Mouse (Mus musculus) heart, embryonic 11.5 days (tissue): ENCODE measurements around the gene Ankra2. TPM values are rescaled to one million over a fixed set of nuclear protein-coding genes. Genes with fewer than 3 reads are reported as not detected.

Experiments used
- ATAC-seq: fragments of 200-750 bp; cut with Nextera tagmentation; replicated peaks from 2 replicates; pipeline ENCODE4 v1.8.0; 2017; ENCODE audit warnings: moderate library complexity; ENCODE audit not compliant: insufficient number of reproducible peaks, low FRiP score, low TSS enrichment
- H3K27ac ChIP-seq: fragments of 300-500 bp; sonication (generic); 2 replicates; pipeline ENCODE4 v1.5.1; 2014; ENCODE audit warnings: mild to moderate bottlenecking, low read depth, low read length
- H3K27me3 ChIP-seq: fragments of 300-500 bp; sonication (generic); 2 replicates; pipeline ENCODE4 v1.6.1; 2014; ENCODE audit warnings: mild to moderate bottlenecking, low read length, mixed read lengths; ENCODE audit not compliant: control insufficient read depth, insufficient read depth
- H3K36me3 ChIP-seq: fragments of 300-500 bp; sonication (generic); 2 replicates; pipeline ENCODE4 v1.6.1; 2014; ENCODE audit warnings: mild to moderate bottlenecking, low read length, moderate library complexity, mixed read lengths; ENCODE audit not compliant: control insufficient read depth, insufficient read depth
- H3K4me1 ChIP-seq: fragments of 300-500 bp; sonication (generic); 2 replicates; pipeline ENCODE4 v1.6.1; 2014; ENCODE audit warnings: low read length; ENCODE audit not compliant: control insufficient read depth, insufficient read depth
- H3K4me2 ChIP-seq: fragments of 300-500 bp; sonication (generic); 2 replicates; pipeline ENCODE4 v1.6.1; 2014; ENCODE audit warnings: mild to moderate bottlenecking, moderate library complexity
- H3K4me3 ChIP-seq: fragments of 300-500 bp; sonication (generic); 2 replicates; pipeline ENCODE4 v1.5.1; 2014; ENCODE audit warnings: low read depth, low read length
- H3K9ac ChIP-seq: fragments of 300-500 bp; sonication (generic); 2 replicates; pipeline ENCODE4 v1.6.1; 2014; ENCODE audit warnings: mild to moderate bottlenecking, low read depth, low read length, moderate library complexity
- H3K9me3 ChIP-seq: fragments of 300-500 bp; sonication (generic); replicated peaks from 2 replicates; pipeline ENCODE4 v1.6.1; 2016; ENCODE audit warnings: low read length; ENCODE audit not compliant: control insufficient read depth
- WGBS: fragments of 180-500 bp; shearing (Covaris S2); extraction: QIAGEN DNeasy Blood & Tissue Kit; methylation state at CpG from one replicate; pipeline ENCODE4 v1.1.7; 2014; ENCODE audit not compliant: insufficient replicate concordance; 5-methylcytosine and 5-hydroxymethylcytosine counted together
- polyA plus RNA-seq: library from polyadenylated mRNA; unstranded; fragments of >200 nt; fragmentation: Nextera tagmentation; extraction: Ambion mirVana; gene quantifications from 2 replicates; pipeline ENCODE4 v1.2.1, GENCODE M21; 2014

The Ankra2 gene
- 18.0 and 21.0 TPM in 2 replicates for polyA plus RNA-seq

GRCm38 (mm10) chr13:98262636-98263457, at the start of gene Ankra2, which contains the start of gene Utp15:
Ankra2 (plus strand) TSS chr13:98263074.
Utp15 (minus strand) TSS chr13:98263041.
- H3K27ac ChIP-seq, result peak within 1 kb of the TSS; percentile 91
- H3K4me2 ChIP-seq, result peak within 1 kb of the TSS; percentile 90
- peak within 1 kb of the TSS; percentile 91 for H3K4me3 ChIP-seq
- peak; percentile 100 for ATAC-seq
- H3K9me3 ChIP-seq, result no peaks in the 10 kb centered on the region
- peak within 1 kb of the TSS; percentile 90 for H3K9ac ChIP-seq
- no peaks in the 10 kb centered on the region for H3K27me3 ChIP-seq
- WGBS, result under 1% methylated on average over 71 of the region's 71 CpGs
- 0 out of 2 replicates have a peak, but pooled peaks cover 2% of the 10 kb centered on the region for H3K36me3 ChIP-seq
- peaks cover 11% of the 10 kb centered on the region for H3K4me1 ChIP-seq

GRCm38 (mm10) chr13:98222848-98223247, 40.0 kb upstream of the Ankra2 start:
- Histone ChIP-seq H3K4me3 (no peak overlapping the region), H3K27ac (no peak overlapping the region), H3K27me3 (no peaks in the 10 kb centered on the region; the same call in 1 of the 2 replicates), H3K9ac (no peak overlapping the region), H3K4me2 (no peak overlapping the region), H3K4me1 (no peaks in the 10 kb centered on the region), H3K9me3 (no peaks in the 10 kb centered on the region), H3K36me3 (no peaks in the 10 kb centered on the region)
- 37% methylated on average over 12 of the region's 12 CpGs for WGBS
- no peak for ATAC-seq

- 68% methylated on average over 2 of the region's 2 CpGs for WGBS
- no peak for ATAC-seq
- Histone ChIP-seq H3K4me3 (no peak overlapping the region), H3K4me1 (no peaks in the 10 kb centered on the region), H3K9ac (no peak overlapping the region), H3K27ac (no peak overlapping the region), H3K4me2 (no peak overlapping the region), H3K36me3 (no peaks in the 10 kb centered on the region), H3K27me3 (no peaks in the 10 kb centered on the region; the same call in 1 of the 2 replicates), H3K9me3 (no peaks in the 10 kb centered on the region)
Measured at GRCm38 (mm10) chr13:98226225-98226624, 36.6 kb upstream of the Ankra2 start.

GRCm38 (mm10) chr13:98230511-98230910, 32.4 kb upstream of the Ankra2 start:
- H3K36me3 ChIP-seq, result no peaks in the 10 kb centered on the region
- H3K4me2 ChIP-seq, result no peak overlapping the region
- H3K27me3 ChIP-seq, result no peaks in the 10 kb centered on the region; the same call in 1 of the 2 replicates
- WGBS, result 81% methylated on average over 1 of the region's 1 CpGs
- no peak for ATAC-seq
- no peaks in the 10 kb centered on the region for H3K4me1 ChIP-seq
- H3K27ac ChIP-seq, result no peak overlapping the region
- no peak overlapping the region for H3K4me3 ChIP-seq
- H3K9ac ChIP-seq, result no peak overlapping the region
- H3K9me3 ChIP-seq, result no peaks in the 10 kb centered on the region

DNA sequence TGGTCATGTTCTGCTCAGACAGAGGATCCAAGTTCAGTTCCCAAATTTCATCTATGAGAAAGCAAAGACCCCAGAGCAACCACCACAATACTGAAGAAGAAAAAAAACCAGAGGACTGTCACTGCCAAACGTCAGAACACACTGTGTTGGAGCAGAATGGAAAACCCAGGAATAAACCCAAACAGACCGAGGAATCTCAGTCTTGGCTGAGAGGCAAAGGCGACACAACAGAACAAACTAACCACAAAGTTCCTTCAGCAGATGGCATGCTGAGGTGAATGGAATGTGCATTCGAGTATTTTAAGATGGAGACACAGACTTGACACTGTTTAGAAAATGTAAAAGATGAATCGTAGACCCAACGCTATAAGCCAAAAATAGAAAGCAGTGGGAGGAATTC, 27.4 kb upstream of the Ankra2 start:
- Histone ChIP-seq H3K27ac (no peak overlapping the region), H3K4me3 (no peak overlapping the region), H3K4me2 (no peak overlapping the region), H3K9ac (no peak overlapping the region), H3K9me3 (no peaks in the 10 kb centered on the region), H3K4me1 (no peaks in the 10 kb centered on the region), H3K27me3 (no peaks in the 10 kb centered on the region), H3K36me3 (no peaks in the 10 kb centered on the region)
- 63% methylated on average over 6 of the region's 6 CpGs for WGBS
- ATAC-seq, result no peak

DNA sequence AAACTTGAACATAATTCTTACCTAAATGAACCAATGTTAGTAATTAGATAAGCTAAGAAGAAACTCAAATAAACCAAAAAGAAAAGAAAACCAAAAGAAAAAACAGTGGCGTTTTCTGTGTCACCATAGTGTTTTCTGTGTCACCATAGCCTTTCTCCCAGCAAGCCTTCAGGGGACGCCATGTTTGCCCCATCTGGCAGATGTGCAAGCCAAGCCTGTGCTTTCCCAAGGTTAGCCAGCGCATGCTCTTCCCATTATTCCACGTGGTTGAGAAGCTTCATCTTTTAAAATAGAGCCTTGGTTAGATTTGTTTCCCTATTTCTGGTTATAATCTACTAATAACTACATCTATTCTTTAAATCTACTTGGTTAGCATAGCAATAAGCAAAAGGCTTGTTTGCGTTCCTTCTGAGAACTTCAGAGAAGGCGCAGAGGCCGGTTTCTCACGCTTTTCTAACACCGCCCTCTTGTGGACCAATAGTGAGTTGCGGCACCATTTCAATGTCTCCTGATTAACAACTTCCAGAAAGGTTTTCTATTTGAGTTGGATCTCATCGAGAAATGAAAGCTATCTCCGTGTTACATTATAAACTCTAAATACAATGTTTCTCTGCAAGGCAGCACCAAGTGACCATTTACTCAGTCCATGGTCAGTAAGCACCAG, 22.8 kb upstream of the Ankra2 start:
- 18% methylated on average over 12 of the region's 12 CpGs for WGBS
- Histone ChIP-seq H3K27me3 (no peaks in the 10 kb centered on the region), H3K4me3 (no peak overlapping the region), H3K4me1 (no peaks in the 10 kb centered on the region), H3K27ac (no peak overlapping the region), H3K4me2 (no peak overlapping the region), H3K9me3 (no peaks in the 10 kb centered on the region), H3K36me3 (no peaks in the 10 kb centered on the region), H3K9ac (no peak overlapping the region)
- ATAC-seq, result no peak

DNA sequence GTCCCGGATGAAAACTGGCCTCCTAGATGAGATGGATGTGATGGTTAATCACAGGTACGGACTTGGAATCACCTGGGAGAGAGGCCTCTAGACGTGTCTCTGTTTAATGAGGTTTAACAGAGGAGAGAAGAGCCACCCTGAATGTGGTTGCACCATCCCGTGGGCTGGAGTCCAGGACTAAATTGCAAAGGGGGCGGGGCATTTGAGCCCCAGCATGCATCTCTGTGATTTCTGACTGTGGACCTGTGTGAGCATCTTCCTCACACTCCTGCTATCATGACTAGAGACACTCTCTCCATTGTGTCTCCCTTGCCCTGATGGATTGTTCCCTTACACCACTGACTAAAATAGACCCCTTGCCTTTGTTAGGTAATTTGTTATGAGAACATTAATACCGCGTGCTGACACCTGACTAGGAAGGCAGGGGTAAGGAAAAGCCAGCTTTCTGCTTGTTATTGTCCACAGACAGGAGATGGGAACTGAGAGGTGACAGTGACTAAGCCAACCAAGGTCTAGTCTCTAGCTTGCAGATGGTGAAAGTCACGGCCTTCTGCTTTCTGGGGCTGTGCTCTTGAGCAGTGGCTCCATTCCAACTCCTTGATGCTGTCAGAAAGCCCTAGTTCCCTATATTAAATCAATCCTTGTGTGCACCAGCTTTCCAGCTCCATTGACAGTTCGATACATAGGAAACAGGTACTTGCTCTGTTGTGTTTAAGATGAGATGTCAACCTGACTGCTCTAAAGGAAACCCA, 21.2 kb upstream of the Ankra2 start:
- WGBS, result 70% methylated on average over 9 of the region's 9 CpGs
- H3K36me3 ChIP-seq, result no peaks in the 10 kb centered on the region
- ATAC-seq, result no peak

DNA sequence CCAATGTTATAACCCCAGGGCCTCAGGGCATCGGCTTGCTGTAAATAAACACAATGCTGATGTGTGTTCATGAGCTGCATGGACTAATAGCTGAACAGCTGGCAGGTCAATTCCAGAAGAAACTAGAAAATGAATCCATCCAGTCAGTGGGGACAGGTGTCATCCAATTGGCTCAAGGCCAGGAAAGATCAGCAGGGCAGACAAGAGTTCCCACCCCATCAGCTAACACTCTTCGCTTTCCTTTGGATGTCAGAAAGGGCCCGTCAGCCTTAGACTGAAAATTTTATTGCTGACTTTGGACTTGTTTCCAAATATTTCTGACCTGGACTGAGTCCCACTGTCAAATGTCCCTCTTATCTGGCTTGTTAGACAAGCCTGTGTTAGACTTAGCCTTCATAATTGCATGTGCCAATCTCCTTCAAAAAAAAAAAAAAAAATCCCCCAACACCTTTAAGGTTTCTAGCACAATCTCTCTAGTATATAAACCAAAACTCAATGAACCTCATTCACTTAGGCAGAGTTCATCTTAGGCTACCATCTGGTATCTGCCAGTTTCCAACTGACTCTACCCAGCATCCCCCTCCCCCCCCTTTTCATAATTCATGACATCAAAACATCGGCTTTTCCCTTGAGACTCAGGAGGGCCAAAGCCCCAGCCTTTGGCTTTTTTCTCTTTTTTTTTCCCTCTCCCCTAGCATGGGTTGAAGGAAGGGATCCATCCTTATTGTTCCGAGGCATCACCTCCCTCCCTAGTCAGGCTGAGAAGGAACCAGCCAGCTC, 18.1 kb upstream of the Ankra2 start:
- Histone ChIP-seq H3K9ac (no peak overlapping the region), H3K27ac (no peak overlapping the region), H3K4me2 (no peak overlapping the region), H3K4me3 (no peak overlapping the region), H3K27me3 (no peaks in the 10 kb centered on the region), H3K36me3 (no peaks in the 10 kb centered on the region), H3K9me3 (no peaks in the 10 kb centered on the region), H3K4me1 (no peaks in the 10 kb centered on the region)
- no peak for ATAC-seq
- WGBS, result 59% methylated on average over 5 of the region's 5 CpGs

More for the DNA sequence above, 21.2 kb upstream of the Ankra2 start:
- H3K27ac ChIP-seq, result no peak overlapping the region
- H3K9ac ChIP-seq, result no peak overlapping the region
- H3K9me3 ChIP-seq, result no peaks in the 10 kb centered on the region
- H3K27me3 ChIP-seq, result no peaks in the 10 kb centered on the region
- no peaks in the 10 kb centered on the region for H3K4me1 ChIP-seq
- no peak overlapping the region for H3K4me2 ChIP-seq
- H3K4me3 ChIP-seq, result no peak overlapping the region
